Mouse (Mus musculus): ENCODE measurements around the gene Slc16a10.

Gene Slc16a10

GRCm38 (mm10) chr10:40063291-40063890 is 78.7 kb downstream of the Slc16a10 start:
- no peak for DNase-seq

GRCm38 (mm10) chr10:40062812-40063211 is 79.2 kb downstream of the Slc16a10 start:
- DNase-seq = no peak

GRCm38 (mm10) chr10:40061926-40062325 is 80.1 kb downstream of the Slc16a10 start:
- no peak for DNase-seq

GRCm38 (mm10) chr10:40058786-40059120 is 83.3 kb downstream of the Slc16a10 start:
- no peak for DNase-seq

GRCm38 (mm10) chr10:40058062-40058785 is 83.8 kb downstream of the Slc16a10 start:
- DNase-seq = no peak

GRCm38 (mm10) chr10:40057615-40058014 is 84.4 kb downstream of the Slc16a10 start:
- DNase-seq = no peak

- DNase-seq = no peak
Observed at GRCm38 (mm10) chr10:40054455-40054854, 87.6 kb downstream of the Slc16a10 start.

- no peak for DNase-seq
Observed at GRCm38 (mm10) chr10:40053896-40054295, 88.2 kb downstream of the Slc16a10 start.

- DNase-seq = no peak
Observed at GRCm38 (mm10) chr10:40053257-40053895, 88.7 kb downstream of the Slc16a10 start.

- no peak for DNase-seq
Observed at GRCm38 (mm10) chr10:40051997-40052396, 90.1 kb downstream of the Slc16a10 start.

GRCm38 (mm10) chr10:40050763-40051162 is 91.3 kb downstream of the Slc16a10 start:
- DNase-seq = peak; percentile 33

GRCm38 (mm10) chr10:40041339-40041738 is 100.7 kb downstream of the Slc16a10 start:
- DNase-seq = peak; percentile 76

- peak; percentile 82 for DNase-seq
Observed at GRCm38 (mm10) chr10:40036686-40037560, 105.1 kb downstream of the Slc16a10 start.

- peak; percentile 76 for DNase-seq
Observed at GRCm38 (mm10) chr10:40034956-40035355, 107.1 kb downstream of the Slc16a10 start.

GRCm38 (mm10) chr10:40032897-40033296 is 109.2 kb downstream of the Slc16a10 start:
- DNase-seq = peak; percentile 51

- peak; percentile 66 for DNase-seq
Observed at GRCm38 (mm10) chr10:40030716-40031115, 111.3 kb downstream of the Slc16a10 start.

GRCm38 (mm10) chr10:40029610-40030009 is 112.4 kb downstream of the Slc16a10 start:
- peak; percentile 89 for DNase-seq

- no peak for DNase-seq
Observed at GRCm38 (mm10) chr10:40028091-40028490, 114.0 kb downstream of the Slc16a10 start.

GRCm38 (mm10) chr10:40026546-40026945 is 115.5 kb downstream of the Slc16a10 start:
- peak; percentile 76 for DNase-seq

- no peak for DNase-seq
Observed at GRCm38 (mm10) chr10:40025560-40025959, 116.5 kb downstream of the Slc16a10 start.

GRCm38 (mm10) chr10:40024554-40025428 is 117.3 kb downstream of the Slc16a10 start, which contains the start of gene Mfsd4b1:
TSS of gene Mfsd4b1 (minus strand) at chr10:40025268.
- DNase-seq = peak; percentile 98

- DNase-seq = peak; percentile 57
Observed at GRCm38 (mm10) chr10:40020401-40020800, 121.7 kb downstream of the Slc16a10 start.
